Mouse (Mus musculus): ENCODE data around the gene Gm45194. TPM values are rescaled to one million over a fixed set of nuclear protein-coding genes. Genes with fewer than 3 reads are reported as not detected.

Gm45194 gene
- polyA plus RNA-seq, 1 experiment from 2014 or later, result 1.0 TPM

Other genes starting within 250 kb of the Gm45194 start
- 1.7 and 1.9 TPM in 2 replicates for gene Hdx, start 194.3 kb upstream of the Gm45194 start, polyA plus RNA-seq (2016; fragmentation: Nextera tagmentation; extraction: Ambion mirVana)
- 0.63 and 1.4 TPM in 2 replicates for gene Tex16, start 119.6 kb downstream of the Gm45194 start, polyA plus RNA-seq (2016; fragmentation: Nextera tagmentation; extraction: Ambion mirVana)

Data from limb, embryonic 10.5 days (tissue).